Comparison of ENCODE assay signal across 18 mouse cellular contexts in genomic region chr16:18761734-18762133, GRCm38 (mm10). TPM values are rescaled to one million over a fixed set of nuclear protein-coding genes. Genes with fewer than 3 reads are reported as not detected.
"Had no signal": no experiment of that assay in that cellular context is flagged by ENCODE, and none has a peak within 500 bp of the region (broad histone marks: within the 10 kb centered on the region; RNA-seq: fewer than 3 reads in every experiment).

No protein-coding gene starts in this region.

- H3K4me3 ChIP-seq: layer of hippocampus, adult 2 months; limb, embryonic 13.5 days; midbrain, embryonic 10.5 days; midbrain, embryonic 15.5 days; neural tube, embryonic 13.5 days had no signal

- H3K27ac ChIP-seq: layer of hippocampus, adult 2 months; limb, embryonic 13.5 days; liver, embryonic 14.5 days; midbrain, embryonic 10.5 days; midbrain, embryonic 15.5 days; neural tube, embryonic 13.5 days had no signal

- DNase-seq: kidney, adult 11 months; kidney, postnatal 10 days; kidney, postnatal 4 days; left cerebral cortex, postnatal 4 days; lung, embryonic 14.5 days; retina, postnatal 1 day; right cerebral cortex, postnatal 4 days; spleen, adult 18-20 months; thymus, adult 18-20 months; thymus, postnatal 36 days had no signal

- ATAC-seq: midbrain, embryonic 15.5 days had no signal

RNA-seq across cellular contexts. Expression of gene Cldn5, which starts 14.9 kb away (rescaled TPM):
- total RNA-seq: megakaryocyte progenitor cell, adult 5-6 weeks; monocyte, adult 5-6 weeks had no signal
